Mouse (Mus musculus): ENCODE measurements around the gene Fads6. TPM values are rescaled to one million over a fixed set of nuclear protein-coding genes. Genes with fewer than 3 reads are reported as not detected.

The Fads6 gene
- polyA plus RNA-seq, 1 experiment = not detected

DNA sequence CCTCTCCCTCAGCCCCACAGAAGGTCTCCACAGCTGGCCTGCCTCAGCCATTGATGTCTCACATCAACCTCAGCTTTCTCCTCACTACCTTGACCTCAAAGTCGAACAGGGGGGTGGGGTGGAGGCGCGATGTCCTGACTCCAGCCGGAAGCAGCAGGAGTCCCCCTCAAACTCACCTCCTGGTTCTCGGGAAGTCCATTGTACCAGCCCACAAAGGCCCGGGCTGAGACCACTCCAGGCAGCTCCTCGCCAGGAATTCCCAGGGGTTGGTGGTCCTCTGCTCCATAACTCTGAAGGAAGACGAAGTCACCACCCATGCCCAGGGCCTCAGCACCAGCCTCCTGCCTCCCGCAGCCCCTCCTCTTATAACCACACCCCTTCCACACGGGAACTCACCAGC lies 26.0 kb downstream of the Fads6 start:
- no peak for TF ChIP-seq POLR2A (IDR thresholded peaks at IDR 0.05; ENCODE audit: low read depth, low read length)
- TF ChIP-seq CTCF (IDR thresholded peaks at IDR 0.05; ENCODE audit: borderline replicate concordance, insufficient read depth, low read length) = no peak
- H3K4me3 ChIP-seq (ENCODE audit: insufficient read depth, low read length) = no peak overlapping the region
- H3K4me1 ChIP-seq (ENCODE audit: control insufficient read depth, insufficient read depth, low read length) = no peaks in the 10 kb centered on the region
- H3K27ac ChIP-seq (ENCODE audit: insufficient read depth, low read length) = no peak overlapping the region

GRCm38 (mm10) chr11:115271052-115271451 lies 26.4 kb downstream of the Fads6 start:
- H3K4me1 ChIP-seq (ENCODE audit: control insufficient read depth, insufficient read depth, low read length) = no peaks in the 10 kb centered on the region
- no peak for TF ChIP-seq CTCF (IDR thresholded peaks at IDR 0.05; ENCODE audit: borderline replicate concordance, insufficient read depth, low read length)
- no peak overlapping the region for H3K27ac ChIP-seq (ENCODE audit: insufficient read depth, low read length)
- no peak overlapping the region for H3K4me3 ChIP-seq (ENCODE audit: insufficient read depth, low read length)

DNA sequence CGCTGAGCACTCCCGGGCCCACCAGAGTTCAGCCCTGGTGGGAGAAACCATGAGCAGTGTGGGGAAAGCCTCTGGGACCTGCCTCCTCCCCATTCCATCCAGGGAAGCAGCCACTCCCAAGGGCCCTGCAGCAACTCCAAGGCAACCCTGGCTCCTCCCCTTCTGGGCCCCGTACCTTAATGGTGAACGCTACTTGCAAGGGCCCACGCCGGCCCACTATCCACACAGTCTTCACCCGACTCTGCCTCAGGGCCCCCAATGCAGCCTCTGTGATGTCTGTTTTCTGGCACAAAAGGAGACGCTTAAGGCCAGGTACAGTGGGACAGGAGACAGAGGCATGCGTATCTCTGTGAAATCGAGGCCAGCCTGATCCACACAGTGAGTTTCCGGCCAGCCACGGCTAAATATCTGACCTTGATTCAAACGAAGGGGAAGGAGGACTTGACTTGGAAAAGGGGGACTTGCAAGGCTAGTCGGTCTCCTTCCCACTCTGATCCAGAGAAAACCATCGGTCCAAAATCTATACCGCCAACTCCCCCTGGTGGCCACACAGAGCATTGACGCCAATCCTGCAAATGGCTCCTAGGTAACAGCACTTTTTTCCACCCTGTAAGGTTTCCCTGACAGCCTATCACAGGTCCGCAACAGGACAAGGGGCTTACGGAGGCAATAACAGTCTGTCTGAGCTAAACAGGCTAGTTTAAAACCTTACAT lies 27.2 kb downstream of the Fads6 start:
- Histone ChIP-seq H3K4me3 (ENCODE audit: insufficient read depth, low read length) (no peak overlapping the region), H3K4me1 (ENCODE audit: control insufficient read depth, insufficient read depth, low read length) (no peaks in the 10 kb centered on the region), H3K27ac (ENCODE audit: insufficient read depth, low read length) (no peak overlapping the region)
- TF ChIP-seq CTCF (IDR thresholded peaks at IDR 0.05; ENCODE audit: borderline replicate concordance, insufficient read depth, low read length) (peak; percentile 68; the same call in 1 of the 2 replicates), POLR2A (IDR thresholded peaks at IDR 0.05; ENCODE audit: low read depth, low read length) (no peak)

DNA sequence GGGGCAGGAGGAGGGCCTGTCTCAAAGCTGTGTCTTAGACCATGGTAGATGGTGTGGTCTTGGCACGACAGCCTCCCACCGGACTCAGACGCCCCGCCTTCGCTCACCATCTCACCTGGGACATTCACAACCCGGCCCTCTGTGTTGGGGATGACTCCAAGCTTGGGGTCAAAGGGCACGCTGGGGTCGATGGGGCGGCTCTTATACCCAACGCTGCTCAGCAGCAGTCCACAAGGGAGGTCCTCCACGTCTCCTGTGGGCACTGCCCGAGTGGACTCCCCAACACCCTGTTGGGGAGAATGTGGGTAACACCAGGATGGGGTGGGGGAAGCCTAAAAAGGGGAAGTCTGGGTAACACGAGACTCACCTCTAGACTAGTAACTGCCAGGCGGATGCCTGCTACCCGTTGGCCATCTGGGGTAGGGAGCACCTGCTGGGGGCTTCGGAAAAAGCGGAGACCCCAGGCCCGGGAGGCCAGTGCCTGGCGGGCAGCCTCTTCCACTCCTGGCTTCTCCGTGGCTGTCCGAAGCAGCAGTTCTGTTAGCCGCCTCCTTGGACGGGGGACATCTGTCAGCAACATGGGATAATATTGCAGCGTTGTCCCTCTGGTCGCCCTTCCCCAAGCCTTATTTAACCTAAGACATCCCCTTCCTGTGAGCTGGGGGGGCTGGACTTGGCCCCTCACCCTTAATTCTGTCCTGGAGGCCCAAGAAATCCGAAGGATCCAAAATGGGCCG lies 28.0 kb downstream of the Fads6 start:
- Histone ChIP-seq H3K4me1 (ENCODE audit: control insufficient read depth, insufficient read depth, low read length) (no peaks in the 10 kb centered on the region), H3K4me3 (ENCODE audit: insufficient read depth, low read length) (no peak overlapping the region), H3K27ac (ENCODE audit: insufficient read depth, low read length) (no peak overlapping the region)
- TF ChIP-seq POLR2A (IDR thresholded peaks at IDR 0.05; ENCODE audit: low read depth, low read length) = no peak
- no peak for TF ChIP-seq CTCF (IDR thresholded peaks at IDR 0.05; ENCODE audit: borderline replicate concordance, insufficient read depth, low read length)

- no peak for TF ChIP-seq POLR2A (IDR thresholded peaks at IDR 0.05; ENCODE audit: low read depth, low read length)
- TF ChIP-seq CTCF (IDR thresholded peaks at IDR 0.05; ENCODE audit: borderline replicate concordance, insufficient read depth, low read length) = no peak
- H3K27ac ChIP-seq (ENCODE audit: insufficient read depth, low read length) = no peak overlapping the region
- no peak overlapping the region for H3K4me3 ChIP-seq (ENCODE audit: insufficient read depth, low read length)
- no peaks in the 10 kb centered on the region for H3K4me1 ChIP-seq (ENCODE audit: control insufficient read depth, insufficient read depth, low read length)
These were observed 29.5 kb downstream of the Fads6 start for GRCm38 (mm10) chr11:115267958-115268357.

GRCm38 (mm10) chr11:115267061-115267883 lies 30.2 kb downstream of the Fads6 start, which contains the start of gene Grin2c:
Grin2c (minus strand) TSS chr11:115267243.
- Histone ChIP-seq H3K27ac (ENCODE audit: insufficient read depth, low read length) (no peak within 1 kb of the TSS), H3K4me3 (ENCODE audit: insufficient read depth, low read length) (no peak within 1 kb of the TSS), H3K4me1 (ENCODE audit: control insufficient read depth, insufficient read depth, low read length) (no peaks in the 10 kb centered on the region)
- TF ChIP-seq POLR2A (IDR thresholded peaks at IDR 0.05; ENCODE audit: low read depth, low read length) (no peak), CTCF (IDR thresholded peaks at IDR 0.05; ENCODE audit: borderline replicate concordance, insufficient read depth, low read length) (no peak)

- TF ChIP-seq CTCF (IDR thresholded peaks at IDR 0.05; ENCODE audit: borderline replicate concordance, insufficient read depth, low read length) (no peak), POLR2A (IDR thresholded peaks at IDR 0.05; ENCODE audit: low read depth, low read length) (no peak)
- H3K4me3 ChIP-seq (ENCODE audit: insufficient read depth, low read length) = no peak overlapping the region
- no peak overlapping the region for H3K27ac ChIP-seq (ENCODE audit: insufficient read depth, low read length)
- H3K4me1 ChIP-seq (ENCODE audit: control insufficient read depth, insufficient read depth, low read length) = no peaks in the 10 kb centered on the region
These were observed 31.1 kb downstream of the Fads6 start for GRCm38 (mm10) chr11:115266400-115266778.

DNA sequence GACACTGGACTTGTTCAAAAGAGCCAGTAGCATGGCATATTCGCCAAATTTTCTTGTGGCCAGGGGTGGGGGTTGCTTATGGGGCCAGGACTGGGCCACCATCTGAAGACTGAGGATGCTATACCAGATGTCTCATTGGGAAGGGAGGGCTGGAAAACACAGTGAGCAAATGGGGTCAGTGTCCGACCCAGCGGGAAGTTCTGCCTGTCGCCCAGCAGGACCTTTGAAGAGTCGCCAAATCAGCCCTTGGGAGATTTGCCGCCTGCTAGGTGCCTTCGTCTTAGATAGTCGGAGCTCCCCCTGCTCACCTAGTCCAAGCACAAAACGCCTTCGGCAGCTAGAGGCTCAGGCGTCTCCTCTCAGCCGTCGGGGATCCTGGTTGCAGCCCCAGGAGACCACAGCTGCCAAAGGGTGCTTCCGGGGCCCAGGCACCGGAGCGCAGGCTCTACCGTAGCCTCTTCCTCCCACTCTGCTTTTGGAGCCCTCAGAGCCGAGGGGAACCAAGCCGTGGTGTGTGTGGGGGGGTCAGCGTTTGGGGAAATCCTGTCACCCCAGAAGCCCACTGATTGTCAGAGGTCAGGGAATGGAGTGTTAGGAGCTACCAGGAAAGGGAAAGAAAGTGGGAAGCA lies 31.6 kb downstream of the Fads6 start:
- TF ChIP-seq CTCF (IDR thresholded peaks at IDR 0.05; ENCODE audit: borderline replicate concordance, insufficient read depth, low read length) = no peak
- TF ChIP-seq POLR2A (IDR thresholded peaks at IDR 0.05; ENCODE audit: low read depth, low read length) = no peak
- no peak overlapping the region for H3K4me3 ChIP-seq (ENCODE audit: insufficient read depth, low read length)
- no peak overlapping the region for H3K27ac ChIP-seq (ENCODE audit: insufficient read depth, low read length)
- no peaks in the 10 kb centered on the region for H3K4me1 ChIP-seq (ENCODE audit: control insufficient read depth, insufficient read depth, low read length)

- Histone ChIP-seq H3K4me3 (ENCODE audit: insufficient read depth, low read length) (no peak overlapping the region), H3K4me1 (ENCODE audit: control insufficient read depth, insufficient read depth, low read length) (no peaks in the 10 kb centered on the region), H3K27ac (ENCODE audit: insufficient read depth, low read length) (no peak overlapping the region)
- TF ChIP-seq CTCF (IDR thresholded peaks at IDR 0.05; ENCODE audit: borderline replicate concordance, insufficient read depth, low read length) = peak; percentile 31; the same call in 1 of the 2 replicates
- no peak for TF ChIP-seq POLR2A (IDR thresholded peaks at IDR 0.05; ENCODE audit: low read depth, low read length)
These were observed 32.4 kb downstream of the Fads6 start for GRCm38 (mm10) chr11:115264862-115265668.

Data from embryonic fibroblast, embryonic 13.5 days (primary cell).